Mouse (Mus musculus) neural tube, embryonic 15.5 days (tissue): ENCODE results near the gene Cntnap5c. TPM values are rescaled to one million over a fixed set of nuclear protein-coding genes. Genes with fewer than 3 reads are reported as not detected.
A peak's percentile ranks its signal among the peaks of the same experiment; 100 is the strongest.

Source experiments
- ATAC-seq: fragments of 200-750 bp; cut with Nextera tagmentation; 2 replicates; pipeline ENCODE4 v1.8.0; 2017; ENCODE audit warnings: mild to moderate bottlenecking, moderate TSS enrichment, moderate library complexity; ENCODE audit not compliant: low FRiP score
- H3K27ac ChIP-seq: fragments of 300-500 bp; sonication (generic); replicated peaks from 2 replicates; pipeline ENCODE4 v1.5.1; 2015; ENCODE audit warnings: mild to moderate bottlenecking, inconsistent platforms
- H3K27me3 ChIP-seq: fragments of 300-500 bp; sonication (generic); replicated peaks from 2 replicates; pipeline ENCODE4 v1.6.1; 2015; ENCODE audit warnings: inconsistent platforms
- H3K36me3 ChIP-seq: fragments of 300-500 bp; sonication (generic); 2 replicates; pipeline ENCODE4 v1.6.1; 2015; ENCODE audit warnings: inconsistent platforms
- H3K4me1 ChIP-seq: fragments of 300-500 bp; sonication (generic); 2 replicates; pipeline ENCODE4 v1.6.1; 2015; ENCODE audit warnings: inconsistent platforms
- H3K4me2 ChIP-seq: fragments of 300-500 bp; sonication (generic); 2 replicates; pipeline ENCODE4 v1.6.1; 2015; ENCODE audit warnings: inconsistent platforms, mild to moderate bottlenecking, moderate library complexity
- H3K4me3 ChIP-seq: fragments of 300-500 bp; sonication (generic); replicated peaks from 2 replicates; pipeline ENCODE4 v1.5.1; 2015; ENCODE audit warnings: mild to moderate bottlenecking, inconsistent platforms
- H3K9ac ChIP-seq: fragments of 300-500 bp; sonication (generic); replicated peaks from 2 replicates; pipeline ENCODE4 v1.6.1; 2015; ENCODE audit warnings: mild to moderate bottlenecking, inconsistent platforms
- H3K9me3 ChIP-seq: fragments of 300-500 bp; sonication (generic); replicated peaks from 2 replicates; pipeline ENCODE4 v1.6.1; 2016; ENCODE audit warnings: inconsistent platforms
- WGBS: fragments of 180-500 bp; shearing (Covaris S2); methylation state at CpG from one replicate; pipeline ENCODE4 v1.1.7; 2015; ENCODE audit warnings: mixed read lengths; 5-methylcytosine and 5-hydroxymethylcytosine counted together
- polyA plus RNA-seq: library from polyadenylated mRNA; unstranded; fragments of >200 nt; fragmentation: Nextera tagmentation; extraction: Ambion mirVana; gene quantifications from 2 replicates; pipeline ENCODE4 v1.2.1, GENCODE M21; 2015

The Cntnap5c gene
- polyA plus RNA-seq, 1 experiment from 2014 or later = 5.0 TPM

- WGBS = 76% methylated on average over 2 of the region's 2 CpGs
These were observed 271.8 kb downstream of the Cntnap5c start for GRCm38 (mm10) chr17:58041178-58041577.

DNA sequence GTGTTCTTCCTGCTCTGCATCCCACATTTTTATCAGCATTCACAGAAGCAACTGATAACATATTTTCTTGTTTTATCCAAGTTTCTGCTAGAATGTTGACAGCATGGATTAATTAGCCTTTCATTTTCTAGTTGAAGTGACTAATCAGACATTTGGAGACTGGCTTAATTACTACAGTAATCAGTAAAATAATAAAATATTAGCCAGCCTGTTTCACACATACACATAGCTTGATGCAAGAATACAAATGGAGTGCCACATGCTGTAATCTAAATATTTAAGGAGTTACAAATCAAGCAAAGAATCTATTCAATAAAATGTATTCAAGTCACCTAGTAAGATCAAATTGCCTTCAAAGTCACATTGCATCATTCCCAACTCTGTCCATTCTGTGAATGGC is 275.8 kb downstream of the Cntnap5c start:
- Histone ChIP-seq H3K4me1 (no peaks in the 10 kb centered on the region), H3K27me3 (no peaks in the 10 kb centered on the region), H3K36me3 (no peaks in the 10 kb centered on the region), H3K9me3 (no peaks in the 10 kb centered on the region), H3K27ac (no peak overlapping the region), H3K4me2 (no peak overlapping the region), H3K9ac (no peak overlapping the region), H3K4me3 (no peak overlapping the region)
- ATAC-seq = no peak

More at GRCm38 (mm10) chr17:58041178-58041577, 271.8 kb downstream of the Cntnap5c start:
- Histone ChIP-seq H3K4me1 (no peaks in the 10 kb centered on the region), H3K36me3 (no peaks in the 10 kb centered on the region), H3K27ac (no peak overlapping the region), H3K9me3 (no peaks in the 10 kb centered on the region), H3K4me2 (no peak overlapping the region), H3K27me3 (no peaks in the 10 kb centered on the region), H3K9ac (no peak overlapping the region), H3K4me3 (no peak overlapping the region)
- ATAC-seq = peak; percentile 35; the same call in 1 of the 2 replicates

- Histone ChIP-seq H3K27me3 (no peaks in the 10 kb centered on the region), H3K9me3 (no peaks in the 10 kb centered on the region), H3K4me3 (no peak overlapping the region), H3K9ac (no peak overlapping the region), H3K36me3 (no peaks in the 10 kb centered on the region), H3K4me1 (no peaks in the 10 kb centered on the region), H3K27ac (no peak overlapping the region), H3K4me2 (no peak overlapping the region)
- no peak for ATAC-seq
- WGBS = 87% methylated on average over 7 of the region's 7 CpGs
These were observed 300.5 kb downstream of the Cntnap5c start for GRCm38 (mm10) chr17:58069912-58070311.

- H3K9ac ChIP-seq = no peak overlapping the region
- no peaks in the 10 kb centered on the region for H3K27me3 ChIP-seq
- no peak overlapping the region for H3K4me2 ChIP-seq
- H3K9me3 ChIP-seq = no peaks in the 10 kb centered on the region
- no peak overlapping the region for H3K4me3 ChIP-seq
- H3K4me1 ChIP-seq = no peaks in the 10 kb centered on the region
- WGBS = 100% methylated on average over 1 of the region's 1 CpGs
- no peaks in the 10 kb centered on the region for H3K36me3 ChIP-seq
- H3K27ac ChIP-seq = no peak overlapping the region
- ATAC-seq = no peak
These were observed 313.3 kb downstream of the Cntnap5c start for GRCm38 (mm10) chr17:58082676-58083075.

- Histone ChIP-seq H3K4me2 (no peak overlapping the region), H3K27ac (no peak overlapping the region), H3K4me3 (no peak overlapping the region), H3K9me3 (no peaks in the 10 kb centered on the region), H3K36me3 (no peaks in the 10 kb centered on the region), H3K4me1 (no peaks in the 10 kb centered on the region), H3K27me3 (no peaks in the 10 kb centered on the region), H3K9ac (no peak overlapping the region)
- WGBS = 65% methylated on average over 2 of the region's 2 CpGs
- ATAC-seq = no peak
These were observed 335.1 kb downstream of the Cntnap5c start for GRCm38 (mm10) chr17:58104505-58104904.

DNA sequence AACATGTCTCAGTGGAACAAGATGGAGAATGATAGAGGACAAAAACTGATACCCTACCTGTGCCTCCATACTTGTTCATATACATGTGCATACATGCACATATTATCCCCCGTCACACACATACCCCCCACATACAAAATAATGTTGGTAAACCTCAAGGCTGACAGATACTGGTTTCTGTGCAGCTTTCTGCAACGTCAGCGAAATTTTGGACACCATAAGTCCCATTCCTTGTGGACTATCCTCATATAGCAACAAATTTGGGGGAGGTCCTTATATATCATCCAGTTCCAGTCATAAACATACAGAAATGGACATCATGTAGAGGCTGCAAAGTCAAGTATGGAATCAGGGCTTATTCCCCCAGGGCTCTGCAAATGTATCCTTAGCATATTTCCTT is 338.5 kb downstream of the Cntnap5c start:
- H3K27me3 ChIP-seq = no peaks in the 10 kb centered on the region
- H3K36me3 ChIP-seq = no peaks in the 10 kb centered on the region
- no peak overlapping the region for H3K27ac ChIP-seq
- no peak overlapping the region for H3K9ac ChIP-seq
- no peaks in the 10 kb centered on the region for H3K9me3 ChIP-seq
- no peak for ATAC-seq
- 91% methylated on average over 3 of the region's 3 CpGs for WGBS
- H3K4me1 ChIP-seq = no peaks in the 10 kb centered on the region
- no peak overlapping the region for H3K4me3 ChIP-seq
- no peak overlapping the region for H3K4me2 ChIP-seq

DNA sequence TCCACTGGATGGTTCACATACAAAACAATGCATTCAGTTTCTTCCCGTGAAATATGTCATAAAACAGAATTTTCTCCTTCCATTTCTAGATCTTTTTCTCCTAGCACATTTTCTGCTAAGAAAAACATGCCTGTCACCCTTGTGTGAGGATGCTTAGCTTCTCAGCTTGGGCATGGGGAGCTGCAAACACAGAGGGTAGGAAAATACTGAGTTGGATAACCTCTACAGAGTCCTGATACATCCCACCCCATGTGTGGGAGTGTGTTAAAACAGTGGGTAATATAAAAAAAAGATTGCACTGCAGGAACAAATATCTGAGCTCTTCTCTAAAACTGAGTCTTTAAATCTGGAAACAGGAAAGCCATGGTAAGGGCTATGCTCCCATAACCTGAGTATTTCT is 339.0 kb downstream of the Cntnap5c start:
- no peak overlapping the region for H3K27ac ChIP-seq

DNA sequence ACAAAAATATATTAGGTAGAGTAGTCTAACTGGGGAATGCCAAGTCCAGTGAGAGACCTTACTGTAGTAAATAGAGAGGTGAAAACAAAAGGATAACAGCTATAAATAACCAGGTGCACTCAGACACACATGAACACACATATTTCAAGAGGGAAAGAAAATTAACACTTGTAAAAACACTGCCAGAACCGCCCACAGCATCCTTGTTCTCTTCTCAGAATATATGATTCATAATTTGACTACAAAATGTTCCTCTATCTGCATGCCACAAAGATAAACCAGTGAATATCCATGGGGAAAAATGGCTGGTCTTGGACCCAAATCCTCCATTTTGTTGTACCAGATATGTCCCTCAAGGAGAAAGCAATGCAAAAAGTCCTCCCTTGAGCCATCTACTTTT is 417.8 kb downstream of the Cntnap5c start:
- Histone ChIP-seq H3K9ac (no peak overlapping the region), H3K9me3 (no peaks in the 10 kb centered on the region), H3K27ac (no peak overlapping the region), H3K4me1 (no peaks in the 10 kb centered on the region), H3K36me3 (no peaks in the 10 kb centered on the region), H3K4me2 (no peak overlapping the region), H3K27me3 (no peaks in the 10 kb centered on the region), H3K4me3 (no peak overlapping the region)
- ATAC-seq = no peak
- WGBS = 88% methylated on average over 1 of the region's 1 CpGs

More for the DNA sequence above, 339.0 kb downstream of the Cntnap5c start:
- H3K4me1 ChIP-seq = no peaks in the 10 kb centered on the region
- H3K9me3 ChIP-seq = no peaks in the 10 kb centered on the region
- no peak overlapping the region for H3K9ac ChIP-seq
- no peak overlapping the region for H3K4me2 ChIP-seq
- ATAC-seq = no peak
- H3K36me3 ChIP-seq = no peaks in the 10 kb centered on the region
- WGBS = 73% methylated on average over 1 of the region's 1 CpGs
- H3K27me3 ChIP-seq = no peaks in the 10 kb centered on the region
- no peak overlapping the region for H3K4me3 ChIP-seq

DNA sequence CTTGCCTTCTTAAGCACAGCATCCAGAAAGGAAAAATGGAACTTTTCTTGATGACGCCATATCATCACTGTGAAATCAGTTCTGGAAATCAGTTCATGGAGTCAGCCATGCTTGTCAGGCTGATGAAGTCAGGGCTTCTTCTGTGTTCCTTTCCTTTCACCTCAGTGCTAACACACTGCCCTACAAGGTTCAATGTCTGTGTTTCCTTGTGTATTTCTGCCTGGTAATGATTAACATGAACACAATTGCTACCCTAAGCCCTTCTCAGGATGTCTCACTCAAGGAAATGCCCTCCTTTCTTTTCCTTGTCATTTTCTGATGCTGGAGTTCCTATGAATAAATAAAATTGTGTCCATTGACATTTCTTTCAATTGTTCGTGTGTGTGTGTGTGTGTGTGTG is 431.8 kb downstream of the Cntnap5c start:
- WGBS = 93% methylated on average over 2 of the region's 2 CpGs
- Histone ChIP-seq H3K4me3 (no peak overlapping the region), H3K27ac (no peak overlapping the region), H3K36me3 (no peaks in the 10 kb centered on the region), H3K9ac (no peak overlapping the region), H3K4me1 (no peaks in the 10 kb centered on the region), H3K4me2 (no peak overlapping the region), H3K27me3 (no peaks in the 10 kb centered on the region), H3K9me3 (no peaks in the 10 kb centered on the region)
- ATAC-seq = no peak

- Histone ChIP-seq H3K27me3 (no peaks in the 10 kb centered on the region), H3K27ac (no peak overlapping the region), H3K4me2 (no peak overlapping the region), H3K9ac (no peak overlapping the region), H3K36me3 (no peaks in the 10 kb centered on the region), H3K4me1 (no peaks in the 10 kb centered on the region), H3K4me3 (no peak overlapping the region), H3K9me3 (no peaks in the 10 kb centered on the region)
- ATAC-seq = no peak
- 83% methylated on average over 2 of the region's 2 CpGs for WGBS
These were observed 498.7 kb downstream of the Cntnap5c start for GRCm38 (mm10) chr17:58268058-58268457.

GRCm38 (mm10) chr17:58351310-58351709 is 581.9 kb downstream of the Cntnap5c start:
- 88% methylated on average over 6 of the region's 6 CpGs for WGBS

GRCm38 (mm10) chr17:58356224-58356623 is 586.9 kb downstream of the Cntnap5c start:
- WGBS = 49% methylated on average over 2 of the region's 2 CpGs

More at GRCm38 (mm10) chr17:58351310-58351709, 581.9 kb downstream of the Cntnap5c start:
- ATAC-seq = no peak
- Histone ChIP-seq H3K36me3 (no peaks in the 10 kb centered on the region), H3K4me3 (no peak overlapping the region), H3K4me1 (no peaks in the 10 kb centered on the region), H3K9ac (no peak overlapping the region), H3K4me2 (no peak overlapping the region), H3K9me3 (no peaks in the 10 kb centered on the region), H3K27me3 (no peaks in the 10 kb centered on the region), H3K27ac (no peak overlapping the region)

More at GRCm38 (mm10) chr17:58356224-58356623, 586.9 kb downstream of the Cntnap5c start:
- Histone ChIP-seq H3K9ac (no peak overlapping the region), H3K4me1 (no peaks in the 10 kb centered on the region), H3K27me3 (no peaks in the 10 kb centered on the region), H3K4me3 (no peak overlapping the region), H3K9me3 (no peaks in the 10 kb centered on the region), H3K4me2 (no peak overlapping the region), H3K27ac (no peak overlapping the region), H3K36me3 (no peaks in the 10 kb centered on the region)
- ATAC-seq = peak; percentile 57; the same call in 1 of the 2 replicates
